Comparison of ENCODE assay signal across 29 mouse cellular contexts in genomic region chr1:62216568-62216967, GRCm38 (mm10).
DNase-seq lines count a peak whose midpoint lies in the region; ATAC-seq and TF ChIP-seq lines count a peak whose summit lies in the region.
"Had no signal": no experiment of that assay in that cellular context is flagged by ENCODE, and none has a peak within 500 bp of the region (broad histone marks: within the 10 kb centered on the region; RNA-seq: fewer than 3 reads in every experiment).

No protein-coding gene starts in this region.

- DNase-seq in forebrain, embryonic 14.5 days (ENCODE audit: low spot score): peak; percentile 69
- DNase-seq in forebrain, embryonic 10.5 days (ENCODE audit: extremely low spot score, low spot score): no peak
- peak; percentile 17 to 20 for DNase-seq in left cerebral cortex, adult 2 months (ENCODE audit: extremely low spot score in 1 of 2, low spot score in 2 of 2)
- DNase-seq in left cerebral cortex, postnatal 4 days: no peak
- DNase-seq in brain, embryonic 18.5 days (ENCODE audit: low read depth, low spot score): peak; percentile 26
- DNase-seq in adrenal gland, postnatal 14 days: no peak
- no peak for DNase-seq in gastrocnemius, postnatal 36 days
- DNase-seq: gastrocnemius, postnatal 25 days; heart, adult 2 months; heart, postnatal 14 days; kidney, adult 9 months; kidney, postnatal 25 days; lung, embryonic 14.5 days; lung, postnatal 36 days; retina, postnatal 1 day; thymus, postnatal 36 days had no signal

- ATAC-seq in forebrain, embryonic 14.5 days: peak; percentile 54
- ATAC-seq: CD4-positive, CD25-positive, alpha-beta regulatory T cell, adult 4 months; intestine, embryonic 16.5 days; midbrain, embryonic 13.5 days had no signal

- H3K9ac ChIP-seq in forebrain, embryonic 14.5 days (ENCODE audit: low read length): no peak overlapping the region
- H3K9ac ChIP-seq: embryonic facial prominence, embryonic 13.5 days; heart, embryonic 13.5 days; limb, embryonic 15.5 days; liver, embryonic 14.5 days; lung, embryonic 14.5 days; midbrain, embryonic 13.5 days; neural tube, embryonic 12.5 days had no signal

- 62% methylated on average over 4 of the region's 4 CpGs for WGBS in forebrain, embryonic 14.5 days
- WGBS in forebrain, embryonic 10.5 days: 82% methylated on average over 4 of the region's 4 CpGs

- H3K9me3 ChIP-seq in forebrain, embryonic 14.5 days (replicated peaks; ENCODE audit: control insufficient read depth, low read length): no peaks in the 10 kb centered on the region
- H3K9me3 ChIP-seq in forebrain, embryonic 10.5 days: no peaks in the 10 kb centered on the region
- H3K9me3 ChIP-seq: embryonic facial prominence, embryonic 13.5 days; heart, embryonic 13.5 days; limb, embryonic 15.5 days; midbrain, embryonic 13.5 days; neural tube, embryonic 12.5 days had no signal

- intact Hi-C loops in left cerebral cortex, adult 2 months (cut with DNase I): loop anchor here (10.0 kb wide), 1 partner anchor 478 kb away; no protein-coding TSS in a partner anchor
- intact Hi-C loops in left cerebral cortex, postnatal 4 days (cut with DNase I): no loop called here
- intact Hi-C loops in gastrocnemius, postnatal 36 days (cut with DNase I): no loop called here

- peak overlapping the region; percentile 58; the same call in 1 of the 2 replicates for H3K27ac ChIP-seq in forebrain, embryonic 14.5 days (ENCODE audit: low read depth, low read length)
- H3K27ac ChIP-seq in forebrain, embryonic 10.5 days: no peak overlapping the region
- H3K27ac ChIP-seq in left cerebral cortex, adult 2 months: no peak overlapping the region
- H3K27ac ChIP-seq: embryonic facial prominence, embryonic 13.5 days; heart, adult 2 months; heart, embryonic 13.5 days; hindbrain, postnatal 0 days; limb, embryonic 15.5 days; liver, embryonic 14.5 days; midbrain, embryonic 13.5 days; neural tube, embryonic 12.5 days had no signal

- H3K36me3 ChIP-seq in forebrain, embryonic 14.5 days (ENCODE audit: control insufficient read depth, insufficient read depth, low read length): no peaks in the 10 kb centered on the region
- H3K36me3 ChIP-seq in forebrain, embryonic 10.5 days (replicated peaks): no peaks in the 10 kb centered on the region
- H3K36me3 ChIP-seq in myocyte (ENCODE audit: control insufficient read depth, insufficient read depth): no peaks in the 10 kb centered on the region
- H3K36me3 ChIP-seq: embryonic facial prominence, embryonic 13.5 days; limb, embryonic 15.5 days; midbrain, embryonic 13.5 days; neural tube, embryonic 12.5 days had no signal

- peaks cover 25% of the 10 kb centered on the region for H3K4me1 ChIP-seq in forebrain, embryonic 14.5 days (ENCODE audit: control insufficient read depth, insufficient read depth, low read length)
- peaks cover 17% of the 10 kb centered on the region for H3K4me1 ChIP-seq in forebrain, embryonic 10.5 days
- H3K4me1 ChIP-seq: limb, embryonic 15.5 days; megakaryocyte, embryonic 14.5 days; neural tube, embryonic 12.5 days had no signal

- H3K4me3 ChIP-seq in forebrain, embryonic 14.5 days (ENCODE audit: low read depth, low read length): no peak overlapping the region
- H3K4me3 ChIP-seq in forebrain, embryonic 10.5 days: no peak overlapping the region
- no peak overlapping the region for H3K4me3 ChIP-seq in left cerebral cortex, adult 2 months
- no peak overlapping the region for H3K4me3 ChIP-seq in myocyte
- H3K4me3 ChIP-seq: embryonic facial prominence, embryonic 13.5 days; erythroblast, embryonic 14.5 days; heart, adult 2 months; heart, embryonic 13.5 days; layer of hippocampus, adult 2 months; limb, embryonic 15.5 days; megakaryocyte, embryonic 14.5 days; midbrain, embryonic 13.5 days; neural tube, embryonic 12.5 days had no signal

- TF ChIP-seq POLR2A in myocyte (IDR thresholded peaks at IDR 0.05; ENCODE audit: insufficient read length, low read depth): no peak

- no peak overlapping the region for H3K4me2 ChIP-seq in forebrain, embryonic 14.5 days (ENCODE audit: low read length)
- H3K4me2 ChIP-seq in myocyte (ENCODE audit: low read depth): peak overlapping the region; percentile 1
- H3K4me2 ChIP-seq: embryonic facial prominence, embryonic 13.5 days; heart, embryonic 13.5 days; limb, embryonic 15.5 days; lung, embryonic 14.5 days; midbrain, embryonic 13.5 days; neural tube, embryonic 12.5 days had no signal

- H3K79me2 ChIP-seq in myocyte (ENCODE audit: control insufficient read depth, insufficient read depth): no peaks in the 10 kb centered on the region

- no peaks in the 10 kb centered on the region for H3K27me3 ChIP-seq in forebrain, embryonic 14.5 days (replicated peaks; ENCODE audit: control insufficient read depth, insufficient read depth, low read length)
- 0 out of 2 replicates have a peak, but pooled peaks cover 4% of the 10 kb centered on the region for H3K27me3 ChIP-seq in forebrain, embryonic 10.5 days (ENCODE audit: poor library complexity, severe bottlenecking)
- H3K27me3 ChIP-seq in myocyte (ENCODE audit: control insufficient read depth, insufficient read depth, insufficient read length): no peaks in the 10 kb centered on the region
- H3K27me3 ChIP-seq: embryonic facial prominence, embryonic 13.5 days; heart, embryonic 13.5 days; limb, embryonic 15.5 days; megakaryocyte, embryonic 14.5 days; midbrain, embryonic 13.5 days; neural tube, embryonic 12.5 days had no signal

- no peak overlapping the region for H3ac ChIP-seq in myocyte (ENCODE audit: control insufficient read depth, insufficient read length)

- no peak for TF ChIP-seq CTCF in left cerebral cortex, adult 2 months (IDR thresholded peaks at IDR 0.05)

TF ChIP-seq in myocyte, 11 proteins besides CTCF, POLR2A, EP300 and RAD21:
- TF ChIP-seq E2F4 (IDR thresholded peaks at IDR 0.05; ENCODE audit: insufficient read depth) (no peak), MYOD1 (IDR thresholded peaks at IDR 0.05; ENCODE audit: control insufficient read depth in 1 of 3, insufficient read length in 2 of 3, low read depth in 2 of 3) (no peak), MAX (IDR thresholded peaks at IDR 0.05; ENCODE audit: low read depth) (no peak), MYOG (IDR thresholded peaks at IDR 0.05; ENCODE audit: control insufficient read depth in 1 of 3, insufficient read depth in 1 of 3, insufficient read length in 2 of 3, low read depth in 2 of 3) (no peak), TCF3 (IDR thresholded peaks at IDR 0.05; ENCODE audit: insufficient read length, low read depth) (no peak), REST (IDR thresholded peaks at IDR 0.05; ENCODE audit: insufficient read depth, insufficient read length) (no peak), USF1 (IDR thresholded peaks at IDR 0.05; ENCODE audit: low read depth) (no peak)

Comparison
In these comparisons a context has a peak if more than half of its experiments do, and no peak if none do; other contexts are left out.
1. DNase-seq: peak in forebrain, embryonic 14.5 days (single experiment), left cerebral cortex, adult 2 months (2 of 2) and brain, embryonic 18.5 days (single experiment); none in forebrain, embryonic 10.5 days (single experiment), left cerebral cortex, postnatal 4 days (single experiment), adrenal gland, postnatal 14 days (single experiment) and gastrocnemius, postnatal 36 days (0 of 2).